Mouse (Mus musculus) spleen, adult 2 months (tissue): Measurements from ENCODE around the gene Runx1.

ENCODE experiments used
- CTCF ChIP-seq: fragments of 200-500 bp; IDR thresholded peaks from 2 replicates; pipeline ENCODE4 v1.5.1; 2011; ENCODE audit warnings: mild to moderate bottlenecking, inconsistent platforms; ENCODE audit not compliant: insufficient read depth, insufficient read length, insufficient replicate concordance; ENCODE audit errors: extremely low read depth
- POLR2A ChIP-seq: fragments of 200-500 bp; IDR thresholded peaks from 2 replicates; pipeline ENCODE4 v1.6.1; 2011; ENCODE audit warnings: low read depth, low read length, inconsistent platforms

DNA sequence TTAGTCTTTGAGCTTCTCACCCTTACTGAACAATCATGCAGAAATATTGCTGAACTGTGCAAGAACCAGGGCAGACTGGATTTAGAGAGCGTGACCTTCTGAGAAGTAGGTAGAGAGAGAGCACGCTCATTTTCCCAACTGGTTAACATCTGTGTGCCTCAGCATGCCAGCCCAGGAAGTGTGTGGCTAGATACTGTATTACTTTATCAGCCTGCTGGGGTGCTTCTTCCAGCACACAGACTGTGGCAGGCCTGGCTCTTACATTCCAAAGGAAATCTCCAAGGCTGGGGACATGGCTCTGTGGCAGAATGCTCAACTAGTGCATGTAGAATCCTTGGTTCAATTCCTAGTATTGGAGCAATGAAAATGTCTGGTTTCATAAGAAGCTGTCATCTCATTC, 78.9 kb downstream of the Runx1 start:
- TF ChIP-seq POLR2A (no peak), CTCF (no peak)
